Mouse (Mus musculus): Measurements from ENCODE around the gene Mga. TPM values are rescaled to one million over a fixed set of nuclear protein-coding genes. Genes with fewer than 3 reads are reported as not detected.

Gene Mga
- polyA plus RNA-seq, 1 experiment from 2014 or later = 25.4 TPM

DNA sequence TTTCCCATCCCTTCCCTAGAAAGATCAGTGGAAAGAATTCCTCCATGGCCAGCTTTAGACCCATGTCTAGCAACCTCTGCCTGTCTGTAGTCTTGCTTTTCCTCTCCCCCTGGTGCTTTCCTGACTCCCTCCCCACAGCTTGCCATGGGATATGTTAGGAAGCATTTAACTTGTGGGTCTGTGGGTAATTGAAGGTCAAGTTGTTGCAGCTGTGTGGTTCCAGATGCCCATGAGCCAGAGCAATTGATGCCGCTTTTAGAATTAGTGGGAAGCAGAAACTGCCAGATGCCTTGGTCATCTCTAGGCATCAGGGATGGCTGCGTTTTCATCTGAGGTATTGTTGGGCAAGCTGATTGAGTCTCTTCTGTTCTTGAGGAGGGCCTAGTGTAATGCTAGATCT, 84.6 kb downstream of the Mga start:
- 85% methylated on average over 2 of the region's 2 CpGs for WGBS
- H3K4me3 ChIP-seq (ENCODE audit: low read length) = no peak overlapping the region
- no peak overlapping the region for H3K27ac ChIP-seq (ENCODE audit: low read length)
- ATAC-seq (ENCODE audit: low read depth) = no peak
- no peaks in the 10 kb centered on the region for H3K9me3 ChIP-seq (ENCODE audit: control insufficient read depth, low read length)
- peaks cover 5% of the 10 kb centered on the region for H3K4me1 ChIP-seq (replicated peaks; ENCODE audit: control insufficient read depth, insufficient read depth, low read length)
- no peaks in the 10 kb centered on the region for H3K27me3 ChIP-seq (ENCODE audit: control insufficient read depth, insufficient read depth, low read depth, low read length)
- H3K36me3 ChIP-seq (ENCODE audit: control insufficient read depth, insufficient read depth, low read length) = no peaks in the 10 kb centered on the region
- H3K4me2 ChIP-seq (ENCODE audit: low read depth, low read length) = no peak overlapping the region
- H3K9ac ChIP-seq (ENCODE audit: low read length) = no peak overlapping the region

DNA sequence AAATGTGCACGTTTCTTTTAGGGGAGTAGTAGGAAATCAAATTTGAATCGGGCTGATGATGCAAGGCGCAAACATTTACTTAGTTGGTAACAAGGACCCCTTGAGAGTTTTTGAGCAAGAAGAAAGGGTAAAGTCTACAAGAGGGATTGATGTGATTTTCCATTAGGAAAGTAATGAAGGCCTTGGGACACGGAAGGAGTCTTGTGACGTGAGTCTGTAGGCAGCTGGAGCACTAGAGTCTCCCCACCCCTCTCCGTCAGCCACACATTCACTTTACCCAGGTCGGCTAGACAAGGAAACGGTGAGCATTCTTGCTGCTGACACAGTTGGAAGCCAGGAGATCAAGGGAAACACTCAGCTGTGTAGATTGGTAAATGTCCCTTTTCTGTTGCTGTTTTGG, 88.8 kb downstream of the Mga start:
- WGBS = 55% methylated on average over 8 of the region's 8 CpGs
- no peak overlapping the region for H3K4me3 ChIP-seq (ENCODE audit: low read length)
- peak overlapping the region; percentile 85 for H3K27ac ChIP-seq (ENCODE audit: low read length)
- no peaks in the 10 kb centered on the region for H3K27me3 ChIP-seq (ENCODE audit: control insufficient read depth, insufficient read depth, low read depth, low read length)
- H3K9me3 ChIP-seq (ENCODE audit: control insufficient read depth, low read length) = no peaks in the 10 kb centered on the region
- H3K4me1 ChIP-seq (replicated peaks; ENCODE audit: control insufficient read depth, insufficient read depth, low read length) = peaks cover 5% of the 10 kb centered on the region
- H3K4me2 ChIP-seq (ENCODE audit: low read depth, low read length) = no peak overlapping the region; the same call in 1 of the 2 replicates
- H3K9ac ChIP-seq (ENCODE audit: low read length) = no peak overlapping the region
- ATAC-seq (ENCODE audit: low read depth) = peak; percentile 93
- H3K36me3 ChIP-seq (ENCODE audit: control insufficient read depth, insufficient read depth, low read length) = no peaks in the 10 kb centered on the region

DNA sequence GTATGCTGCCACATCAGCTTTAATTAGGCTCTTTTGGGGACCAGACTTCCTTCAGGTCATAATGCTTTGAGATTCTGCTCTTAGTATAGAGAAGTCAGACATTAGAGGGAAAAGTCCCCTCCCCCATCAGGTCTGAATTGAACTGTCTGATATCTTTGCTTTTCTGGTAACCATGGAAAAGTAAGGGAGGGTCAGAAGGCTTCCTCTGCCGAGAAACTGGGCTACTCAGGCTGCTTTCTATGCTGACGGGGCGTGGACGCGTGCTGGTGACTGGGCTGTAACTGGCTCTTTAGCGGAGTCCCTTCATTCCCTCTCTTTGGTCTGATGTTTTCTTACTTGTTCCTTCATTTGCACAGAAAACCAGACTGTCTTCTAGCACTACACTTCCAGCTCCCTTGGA, 89.3 kb downstream of the Mga start:
- peak overlapping the region; percentile 18 for H3K4me2 ChIP-seq (ENCODE audit: low read depth, low read length)
- H3K27me3 ChIP-seq (ENCODE audit: control insufficient read depth, insufficient read depth, low read depth, low read length) = no peaks in the 10 kb centered on the region
- WGBS = 62% methylated on average over 6 of the region's 6 CpGs
- H3K4me1 ChIP-seq (replicated peaks; ENCODE audit: control insufficient read depth, insufficient read depth, low read length) = peaks cover 5% of the 10 kb centered on the region
- peak; percentile 42; the same call in 1 of the 2 replicates for ATAC-seq (ENCODE audit: low read depth)
- H3K4me3 ChIP-seq (ENCODE audit: low read length) = no peak overlapping the region
- H3K27ac ChIP-seq (ENCODE audit: low read length) = peak overlapping the region; percentile 85
- no peak overlapping the region for H3K9ac ChIP-seq (ENCODE audit: low read length)
- H3K36me3 ChIP-seq (ENCODE audit: control insufficient read depth, insufficient read depth, low read length) = no peaks in the 10 kb centered on the region
- no peaks in the 10 kb centered on the region for H3K9me3 ChIP-seq (ENCODE audit: control insufficient read depth, low read length)

DNA sequence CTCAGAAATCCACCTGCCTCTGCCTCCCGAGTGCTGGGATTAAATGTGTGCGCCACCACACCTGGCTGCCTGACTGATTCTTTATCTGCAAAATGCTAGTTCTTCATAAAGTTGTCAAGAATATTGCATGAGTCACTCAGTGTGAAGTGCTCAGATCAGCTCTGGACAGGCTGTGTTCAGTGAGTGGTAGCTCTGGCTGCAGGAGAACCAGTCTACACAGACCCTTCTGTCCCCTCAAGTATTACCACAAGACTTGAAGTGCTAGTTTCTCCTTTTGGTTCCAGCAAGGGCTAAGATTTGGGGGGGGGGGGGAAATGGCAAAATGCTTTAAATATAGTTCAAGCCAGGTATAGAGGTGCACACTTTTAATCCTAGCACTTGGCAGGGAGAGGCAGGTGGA, 90.4 kb downstream of the Mga start:
- ATAC-seq (ENCODE audit: low read depth) = peak; percentile 64
- Histone ChIP-seq H3K36me3 (ENCODE audit: control insufficient read depth, insufficient read depth, low read length) (no peaks in the 10 kb centered on the region), H3K4me3 (ENCODE audit: low read length) (no peak overlapping the region), H3K4me1 (replicated peaks; ENCODE audit: control insufficient read depth, insufficient read depth, low read length) (peaks cover 5% of the 10 kb centered on the region), H3K9ac (ENCODE audit: low read length) (no peak overlapping the region), H3K27ac (ENCODE audit: low read length) (no peak overlapping the region), H3K27me3 (ENCODE audit: control insufficient read depth, insufficient read depth, low read depth, low read length) (no peaks in the 10 kb centered on the region), H3K4me2 (ENCODE audit: low read depth, low read length) (no peak overlapping the region), H3K9me3 (ENCODE audit: control insufficient read depth, low read length) (no peaks in the 10 kb centered on the region)
- WGBS = 84% methylated on average over 2 of the region's 2 CpGs

DNA sequence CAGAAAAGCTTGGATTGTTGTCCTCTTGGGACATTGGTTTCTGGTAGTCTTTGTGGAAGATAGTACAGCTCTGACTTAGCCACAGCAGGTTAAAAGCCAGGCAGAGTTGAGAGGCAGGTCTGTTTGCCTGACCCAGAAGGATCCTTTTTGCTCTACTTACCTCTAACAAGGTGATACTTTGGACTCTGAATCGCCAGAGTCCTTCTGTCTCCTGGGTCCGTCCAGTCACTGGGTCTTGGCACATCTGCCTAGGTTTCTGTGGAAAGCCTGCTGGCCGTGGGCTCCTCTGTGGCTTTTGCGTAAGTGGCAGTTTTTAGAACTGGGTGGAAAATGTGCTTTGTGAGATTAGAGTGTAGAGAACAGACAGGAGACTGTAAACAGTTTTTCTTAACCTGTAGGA, 91.9 kb downstream of the Mga start:
- no peak for ATAC-seq (ENCODE audit: low read depth)
- Histone ChIP-seq H3K27ac (ENCODE audit: low read length) (no peak overlapping the region), H3K4me3 (ENCODE audit: low read length) (no peak overlapping the region), H3K4me2 (ENCODE audit: low read depth, low read length) (no peak overlapping the region), H3K27me3 (ENCODE audit: control insufficient read depth, insufficient read depth, low read depth, low read length) (no peaks in the 10 kb centered on the region), H3K9ac (ENCODE audit: low read length) (no peak overlapping the region), H3K9me3 (ENCODE audit: control insufficient read depth, low read length) (no peaks in the 10 kb centered on the region), H3K36me3 (ENCODE audit: control insufficient read depth, insufficient read depth, low read length) (no peaks in the 10 kb centered on the region), H3K4me1 (replicated peaks; ENCODE audit: control insufficient read depth, insufficient read depth, low read length) (peaks cover 5% of the 10 kb centered on the region)
- WGBS = 81% methylated on average over 4 of the region's 4 CpGs

DNA sequence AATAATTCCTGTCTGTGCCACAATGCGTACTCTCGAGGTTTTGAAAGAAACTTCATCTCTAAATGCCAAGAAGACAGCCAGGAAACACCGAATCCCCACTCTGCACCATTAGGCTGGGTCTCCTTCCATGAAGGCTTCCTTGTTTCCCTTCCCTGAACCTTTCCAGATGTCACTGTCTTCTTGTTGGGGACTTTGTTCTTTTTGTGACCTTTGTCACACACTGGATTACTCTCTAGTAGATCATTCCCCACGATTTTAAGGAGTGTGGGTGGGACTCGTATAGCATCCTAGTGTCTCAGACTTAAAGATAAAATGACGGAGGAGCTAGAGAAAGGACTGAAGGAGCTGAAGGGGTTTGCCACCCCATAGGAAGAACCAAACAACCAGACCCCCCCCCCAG, 93.9 kb downstream of the Mga start:
- 84% methylated on average over 6 of the region's 6 CpGs for WGBS

DNA sequence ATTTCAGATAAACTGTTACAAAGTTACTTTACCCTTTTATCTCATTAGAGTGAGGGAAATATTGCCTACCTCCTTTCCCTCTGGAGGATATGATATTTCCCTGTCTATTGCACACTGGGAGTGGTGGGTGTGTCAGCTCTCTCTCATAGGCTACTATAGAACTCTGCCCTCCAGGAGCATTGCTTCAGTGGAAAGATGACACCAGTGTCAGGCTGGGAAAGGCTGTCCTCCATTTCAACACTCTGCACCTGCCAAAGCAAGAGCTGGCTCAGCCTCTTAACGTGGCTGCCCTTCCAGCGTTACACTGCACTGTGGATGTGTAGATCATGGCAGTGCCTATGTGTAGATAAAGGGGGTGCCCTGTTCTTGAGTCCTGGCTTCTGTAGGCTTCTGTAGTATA, 95.3 kb downstream of the Mga start:
- Histone ChIP-seq H3K27ac (ENCODE audit: low read length) (no peak overlapping the region), H3K36me3 (ENCODE audit: control insufficient read depth, insufficient read depth, low read length) (no peaks in the 10 kb centered on the region), H3K4me2 (ENCODE audit: low read depth, low read length) (no peak overlapping the region), H3K27me3 (ENCODE audit: control insufficient read depth, insufficient read depth, low read depth, low read length) (no peaks in the 10 kb centered on the region), H3K9me3 (ENCODE audit: control insufficient read depth, low read length) (no peaks in the 10 kb centered on the region), H3K4me3 (ENCODE audit: low read length) (no peak overlapping the region), H3K4me1 (replicated peaks; ENCODE audit: control insufficient read depth, insufficient read depth, low read length) (peaks cover 20% of the 10 kb centered on the region), H3K9ac (ENCODE audit: low read length) (no peak overlapping the region)
- no peak for ATAC-seq (ENCODE audit: low read depth)
- WGBS = 85% methylated on average over 2 of the region's 2 CpGs

More for the DNA sequence above, 93.9 kb downstream of the Mga start:
- ATAC-seq (ENCODE audit: low read depth) = no peak
- no peaks in the 10 kb centered on the region for H3K27me3 ChIP-seq (ENCODE audit: control insufficient read depth, insufficient read depth, low read depth, low read length)
- no peak overlapping the region for H3K4me3 ChIP-seq (ENCODE audit: low read length)
- H3K36me3 ChIP-seq (ENCODE audit: control insufficient read depth, insufficient read depth, low read length) = no peaks in the 10 kb centered on the region
- peaks cover 20% of the 10 kb centered on the region for H3K4me1 ChIP-seq (replicated peaks; ENCODE audit: control insufficient read depth, insufficient read depth, low read length)
- H3K4me2 ChIP-seq (ENCODE audit: low read depth, low read length) = no peak overlapping the region
- H3K9me3 ChIP-seq (ENCODE audit: control insufficient read depth, low read length) = no peaks in the 10 kb centered on the region
- no peak overlapping the region for H3K9ac ChIP-seq (ENCODE audit: low read length)
- H3K27ac ChIP-seq (ENCODE audit: low read length) = no peak overlapping the region

DNA sequence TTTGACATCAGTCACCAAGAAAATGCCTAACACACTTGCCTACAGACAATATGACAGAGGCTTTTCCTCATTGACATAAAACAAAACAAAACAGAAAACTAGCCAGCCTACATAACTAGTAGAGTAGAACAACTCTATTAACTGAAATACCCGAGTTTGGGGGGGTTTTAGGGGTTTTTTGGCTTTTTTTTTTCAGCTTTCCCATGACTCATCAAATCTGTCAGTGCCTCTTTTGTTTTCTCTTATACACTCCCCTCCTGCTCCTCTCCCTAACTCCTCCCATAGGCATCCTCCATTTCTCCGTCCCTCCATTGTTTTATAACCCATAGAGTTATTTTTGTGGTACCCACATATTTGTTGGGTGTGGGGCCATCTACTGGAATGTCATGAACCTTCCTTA, 96.5 kb downstream of the Mga start:
- H3K36me3 ChIP-seq (ENCODE audit: control insufficient read depth, insufficient read depth, low read length) = no peaks in the 10 kb centered on the region
- no peaks in the 10 kb centered on the region for H3K9me3 ChIP-seq (ENCODE audit: control insufficient read depth, low read length)
- 47% methylated on average over 2 of the region's 2 CpGs for WGBS
- peaks cover 20% of the 10 kb centered on the region for H3K4me1 ChIP-seq (replicated peaks; ENCODE audit: control insufficient read depth, insufficient read depth, low read length)
- no peaks in the 10 kb centered on the region for H3K27me3 ChIP-seq (ENCODE audit: control insufficient read depth, insufficient read depth, low read depth, low read length)
- H3K4me3 ChIP-seq (ENCODE audit: low read length) = no peak overlapping the region
- no peak overlapping the region for H3K4me2 ChIP-seq (ENCODE audit: low read depth, low read length)
- ATAC-seq (ENCODE audit: low read depth) = no peak
- H3K9ac ChIP-seq (ENCODE audit: low read length) = no peak overlapping the region
- no peak overlapping the region for H3K27ac ChIP-seq (ENCODE audit: low read length)

DNA sequence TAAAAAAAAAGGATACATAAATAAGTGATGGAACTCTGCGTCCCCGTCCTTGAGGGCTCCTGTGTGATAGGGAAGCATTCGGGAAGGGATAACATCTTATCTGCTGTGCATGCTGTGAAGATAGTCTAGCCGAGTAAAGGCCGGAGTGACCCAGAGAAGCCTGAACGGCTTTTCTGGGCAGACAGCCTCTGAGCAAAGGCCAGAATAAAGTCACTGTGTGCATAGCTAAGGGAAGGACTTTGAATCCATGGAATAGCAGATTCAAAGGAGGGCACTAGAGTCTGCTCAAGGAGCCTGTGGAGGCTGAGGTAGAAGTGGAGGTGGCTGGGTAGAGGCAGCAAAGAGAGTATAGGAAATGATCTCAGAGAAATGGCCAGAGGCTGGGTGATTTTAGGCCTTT, 97.8 kb downstream of the Mga start:
- H3K9ac ChIP-seq (ENCODE audit: low read length) = 0 out of 2 replicates have a peak overlapping the region, but pooled peaks have one; percentile 32
- H3K36me3 ChIP-seq (ENCODE audit: control insufficient read depth, insufficient read depth, low read length) = no peaks in the 10 kb centered on the region
- H3K9me3 ChIP-seq (ENCODE audit: control insufficient read depth, low read length) = no peaks in the 10 kb centered on the region
- 77% methylated on average over 6 of the region's 6 CpGs for WGBS
- no peak for ATAC-seq (ENCODE audit: low read depth)
- H3K4me1 ChIP-seq (replicated peaks; ENCODE audit: control insufficient read depth, insufficient read depth, low read length) = peaks cover 20% of the 10 kb centered on the region
- H3K4me3 ChIP-seq (ENCODE audit: low read length) = no peak overlapping the region
- H3K27me3 ChIP-seq (ENCODE audit: control insufficient read depth, insufficient read depth, low read depth, low read length) = no peaks in the 10 kb centered on the region
- H3K27ac ChIP-seq (ENCODE audit: low read length) = peak overlapping the region; percentile 94
- no peak overlapping the region for H3K4me2 ChIP-seq (ENCODE audit: low read depth, low read length)
